Mouse (Mus musculus) adrenal gland, postnatal 25 days (tissue): ENCODE results near the gene Tph2. TPM values are rescaled to one million over a fixed set of nuclear protein-coding genes. Genes with fewer than 3 reads are reported as not detected.

Experiments used
- total RNA-seq: library from RNA; stranded (reverse); gene quantifications from 2 replicates; pipeline ENCODE4 v1.2.3, GENCODE M21; 2021

The Tph2 gene
- total RNA-seq, 1 experiment from 2014 or later, result not detected

Other genes starting within 250 kb of the Tph2 start
- gene Tbc1d15, start 66.4 kb upstream of the Tph2 start, total RNA-seq, result 82.8 and 99.9 TPM in 2 replicates
- gene Rab21, start 130.6 kb upstream of the Tph2 start, total RNA-seq, result 55.3 and 65.2 TPM in 2 replicates
- 36.4 and 36.5 TPM in 2 replicates for gene Tmem19, start 177.5 kb upstream of the Tph2 start, total RNA-seq
- gene Thap2, start 199.4 kb upstream of the Tph2 start, total RNA-seq, result 16.5 and 17.9 TPM in 2 replicates
- gene Zfc3h1, start 199.9 kb upstream of the Tph2 start, total RNA-seq, result 55.5 and 71.8 TPM in 2 replicates